Mouse (Mus musculus): Measurements from ENCODE around the gene Cnot2.

Cnot2 gene

GRCm38 (mm10) chr10:116481917-116482316, 99.4 kb downstream of the Cnot2 start:
- DNase-seq (ENCODE audit: low read depth, low spot score): no peak

GRCm38 (mm10) chr10:116480988-116481387, 100.3 kb downstream of the Cnot2 start:
- DNase-seq (ENCODE audit: low read depth, low spot score): no peak

GRCm38 (mm10) chr10:116476559-116476958, 104.8 kb downstream of the Cnot2 start:
- DNase-seq (ENCODE audit: low read depth, low spot score): no peak

- DNase-seq (ENCODE audit: low read depth, low spot score): no peak
Observed at GRCm38 (mm10) chr10:116475725-116476124, 105.6 kb downstream of the Cnot2 start.

- no peak for DNase-seq (ENCODE audit: low read depth, low spot score)
Observed at GRCm38 (mm10) chr10:116473759-116474549, 107.4 kb downstream of the Cnot2 start, which contains the start of gene Kcnmb4. Gene Kcnmb4, minus strand, starts transcription at chr10:116473878.

- peak; percentile 43 for DNase-seq (ENCODE audit: low read depth, low spot score)
Observed at GRCm38 (mm10) chr10:116473071-116473758, 108.1 kb downstream of the Cnot2 start.

GRCm38 (mm10) chr10:116472579-116472978, 108.7 kb downstream of the Cnot2 start:
- no peak for DNase-seq (ENCODE audit: low read depth, low spot score)

- no peak for DNase-seq (ENCODE audit: low read depth, low spot score)
Observed at GRCm38 (mm10) chr10:116470306-116470925, 110.9 kb downstream of the Cnot2 start.

GRCm38 (mm10) chr10:116468094-116468493, 113.2 kb downstream of the Cnot2 start:
- DNase-seq (ENCODE audit: low read depth, low spot score): no peak

- no peak for DNase-seq (ENCODE audit: low read depth, low spot score)
Observed at GRCm38 (mm10) chr10:116463753-116464345, 117.5 kb downstream of the Cnot2 start.

GRCm38 (mm10) chr10:116461443-116461842, 119.9 kb downstream of the Cnot2 start:
- no peak for DNase-seq (ENCODE audit: low read depth, low spot score)

GRCm38 (mm10) chr10:116458786-116459185, 122.5 kb downstream of the Cnot2 start:
- no peak for DNase-seq (ENCODE audit: low read depth, low spot score)

- DNase-seq (ENCODE audit: low read depth, low spot score): no peak
Observed at GRCm38 (mm10) chr10:116452771-116453170, 128.5 kb downstream of the Cnot2 start.

GRCm38 (mm10) chr10:116450621-116451020, 130.7 kb downstream of the Cnot2 start:
- no peak for DNase-seq (ENCODE audit: low read depth, low spot score)

- DNase-seq (ENCODE audit: low read depth, low spot score): no peak
Observed at GRCm38 (mm10) chr10:116448166-116448565, 133.1 kb downstream of the Cnot2 start.

- DNase-seq (ENCODE audit: low read depth, low spot score): no peak
Observed at GRCm38 (mm10) chr10:116447176-116447575, 134.1 kb downstream of the Cnot2 start.

- no peak for DNase-seq (ENCODE audit: low read depth, low spot score)
Observed at GRCm38 (mm10) chr10:116446040-116446439, 135.3 kb downstream of the Cnot2 start.

- DNase-seq (ENCODE audit: low read depth, low spot score): no peak
Observed at GRCm38 (mm10) chr10:116444826-116445225, 136.5 kb downstream of the Cnot2 start.

- DNase-seq (ENCODE audit: low read depth, low spot score): no peak
Observed at GRCm38 (mm10) chr10:116444371-116444770, 136.9 kb downstream of the Cnot2 start.

GRCm38 (mm10) chr10:116440946-116441345, 140.4 kb downstream of the Cnot2 start:
- DNase-seq (ENCODE audit: low read depth, low spot score): no peak

- DNase-seq (ENCODE audit: low read depth, low spot score): no peak
Observed at GRCm38 (mm10) chr10:116440088-116440487, 141.2 kb downstream of the Cnot2 start.

GRCm38 (mm10) chr10:116435455-116435854, 145.9 kb downstream of the Cnot2 start:
- no peak for DNase-seq (ENCODE audit: low read depth, low spot score)

All from brain, embryonic 18.5 days (tissue).